Mouse (Mus musculus) CH12.LX (cell line): ENCODE measurements at regions not wholly inside any gene's neighbourhood (a gene's known extent, or its start where the extent isn't known, plus 50 kb on each side); places are given as distances from the start of the nearest gene placed in this dataset.

Source experiments
- DNase-seq: peaks from one replicate; pipeline ENCODE4 v3.0.0-alpha.2; 2013; ENCODE audit errors: extremely low read depth
- H3K27ac ChIP-seq: 2 replicates; pipeline ENCODE4 v1.5.1; 2012; ENCODE audit warnings: low read depth, mild to moderate bottlenecking, control low read depth, moderate library complexity; ENCODE audit not compliant: insufficient read depth
- H3K27me3 ChIP-seq: replicated peaks from 2 replicates; pipeline ENCODE3; 2012; ENCODE audit warnings: inconsistent platforms
- H3K36me3 ChIP-seq, 2 experiments: replicated peaks in 1 of 2; 2 replicates each; pipeline versions ENCODE3 to v1.6.1; 2012; ENCODE audit warnings: inconsistent platforms in 1 of 2, low read length in 1 of 2, mild to moderate bottlenecking in 1 of 2, mixed read lengths in 1 of 2, moderate library complexity in 1 of 2; ENCODE audit not compliant: control insufficient read depth in 1 of 2, insufficient read depth in 1 of 2
- H3K4me1 ChIP-seq, 2 experiments: 2 replicates each; pipeline ENCODE4 v1.6.1; 2012; ENCODE audit warnings: inconsistent platforms in 1 of 2, moderate library complexity in 1 of 2; ENCODE audit not compliant: insufficient read depth in 2 of 2, control insufficient read depth in 1 of 2
- H3K4me2 ChIP-seq: 2 replicates; pipeline ENCODE4 v1.6.1; 2012; ENCODE audit warnings: low read depth, mild to moderate bottlenecking, control low read depth; ENCODE audit not compliant: poor library complexity, insufficient read depth, severe bottlenecking
- H3K4me3 ChIP-seq, 3 experiments: fragments of 150-350 bp in 1 of 3; sonication (generic) in 1 of 3; replicated peaks in 1 of 3; 2 replicates each; pipeline versions ENCODE3 to v1.5.1; 2011 to 2012; ENCODE audit warnings: low read depth in 2 of 3, low read length in 2 of 3, mild to moderate bottlenecking in 2 of 3, moderate library complexity in 2 of 3, control low read depth in 1 of 3, improper control_type of control experiment in 1 of 3, inconsistent platforms in 1 of 3, mixed read lengths in 1 of 3; ENCODE audit not compliant: poor library complexity in 1 of 3
- H3K79me2 ChIP-seq: replicated peaks from 2 replicates; pipeline ENCODE4 v1.6.1; 2012; ENCODE audit warnings: mild to moderate bottlenecking, moderate library complexity; ENCODE audit not compliant: control insufficient read depth, poor library complexity, insufficient read depth, severe bottlenecking; ENCODE audit errors: extremely low read depth
- H3K9ac ChIP-seq: 2 replicates; pipeline ENCODE4 v1.6.1; 2012; ENCODE audit warnings: low read depth, mild to moderate bottlenecking, control low read depth, moderate library complexity; ENCODE audit not compliant: insufficient read depth
- H3K9me3 ChIP-seq: replicated peaks from 2 replicates; pipeline ENCODE3; 2012; ENCODE audit warnings: low read length, inconsistent platforms, mixed read lengths
- BHLHE40 ChIP-seq: IDR thresholded peaks from 2 replicates; pipeline ENCODE4 v1.6.1; 2011; ENCODE audit warnings: mild to moderate bottlenecking, low read depth, low read length, improper control_type of control experiment
- CHD1 ChIP-seq: IDR thresholded peaks from 2 replicates; pipeline ENCODE4 v1.6.1; 2012; ENCODE audit warnings: low read depth, low read length, improper control_type of control experiment, inconsistent platforms
- CTCF ChIP-seq, 2 experiments: IDR thresholded peaks in 1 of 2; conservative IDR thresholded peaks in 1 of 2; 2 replicates each; pipeline ENCODE4 v1.5.1; 2011 to 2012; ENCODE audit warnings: low read depth in 2 of 2, low read length in 2 of 2, improper control_type of control experiment in 1 of 2, inconsistent platforms in 1 of 2, mild to moderate bottlenecking in 1 of 2, moderate library complexity in 1 of 2
- E2F4 ChIP-seq: IDR thresholded peaks from 2 replicates; pipeline ENCODE4 v1.6.1; 2011; ENCODE audit warnings: low read depth, low read length, improper control_type of control experiment; ENCODE audit not compliant: insufficient replicate concordance
- ELF1 ChIP-seq: IDR thresholded peaks from 2 replicates; pipeline ENCODE4 v1.6.1; 2014; ENCODE audit warnings: low read depth, mild to moderate bottlenecking, inconsistent platforms, low read length, improper control_type of control experiment
- EP300 ChIP-seq: IDR thresholded peaks from 2 replicates; pipeline ENCODE4 v1.6.1; 2011; ENCODE audit warnings: low read length, improper control_type of control experiment
- IRF4 ChIP-seq: IDR thresholded peaks from 2 replicates; pipeline ENCODE4 v1.6.1; 2014; ENCODE audit warnings: low read depth, mild to moderate bottlenecking, inconsistent platforms, low read length, improper control_type of control experiment
- JUN ChIP-seq: IDR thresholded peaks from 2 replicates; pipeline ENCODE4 v1.6.1; 2011; ENCODE audit warnings: low read depth, mild to moderate bottlenecking, low read length, improper control_type of control experiment, moderate library complexity; ENCODE audit not compliant: insufficient read depth
- JUND ChIP-seq: conservative IDR thresholded peaks from 2 replicates; pipeline ENCODE4 v1.6.1; 2011; ENCODE audit warnings: low read depth, low read length, improper control_type of control experiment
- KAT2A ChIP-seq: IDR thresholded peaks from 2 replicates; pipeline ENCODE4 v1.6.1; 2012; ENCODE audit warnings: low read length, improper control_type of control experiment, inconsistent platforms; ENCODE audit not compliant: insufficient replicate concordance
- MXI1 ChIP-seq: IDR thresholded peaks from 2 replicates; pipeline ENCODE4 v1.6.1; 2011; ENCODE audit warnings: mild to moderate bottlenecking, low read depth, low read length, improper control_type of control experiment
- MYC ChIP-seq: IDR thresholded peaks from 2 replicates; pipeline ENCODE4 v1.6.1; 2011; ENCODE audit warnings: low read depth, mild to moderate bottlenecking, improper control_type of control experiment, low read length
- PAX5 ChIP-seq: IDR thresholded peaks from 2 replicates; pipeline ENCODE4 v1.6.1; 2012; ENCODE audit warnings: low read length, inconsistent platforms, mixed read lengths
- POLR2A ChIP-seq: IDR thresholded peaks from 2 replicates; pipeline ENCODE4 v1.6.1; 2011; ENCODE audit warnings: low read depth, mild to moderate bottlenecking, improper control_type of control experiment, low read length
- POLR2AphosphoS2 ChIP-seq: IDR thresholded peaks from 2 replicates; pipeline ENCODE4 v1.6.1; 2011; ENCODE audit warnings: low read depth, low read length, improper control_type of control experiment
- TCF12 ChIP-seq: IDR thresholded peaks from 2 replicates; pipeline ENCODE4 v1.6.1; 2014; ENCODE audit warnings: low read depth, mild to moderate bottlenecking, inconsistent platforms, low read length, improper control_type of control experiment
- USF1 ChIP-seq: IDR thresholded peaks from 2 replicates; pipeline ENCODE4 v1.6.1; 2014; ENCODE audit warnings: low read depth, mild to moderate bottlenecking, inconsistent platforms, low read length, improper control_type of control experiment
- ZC3H11A ChIP-seq: IDR thresholded peaks from 2 replicates; pipeline ENCODE4 v1.6.1; 2012; ENCODE audit warnings: low read depth, mild to moderate bottlenecking, inconsistent platforms, low read length, improper control_type of control experiment
- ZKSCAN1 ChIP-seq: IDR thresholded peaks from 2 replicates; pipeline ENCODE4 v1.6.1; 2012; ENCODE audit warnings: low read depth, inconsistent platforms, low read length, improper control_type of control experiment, borderline replicate concordance
- ZMIZ1 ChIP-seq: IDR thresholded peaks from 2 replicates; pipeline ENCODE4 v1.6.1; 2012; ENCODE audit warnings: low read depth, mild to moderate bottlenecking, inconsistent platforms, low read length, improper control_type of control experiment
- ZNF384 ChIP-seq: IDR thresholded peaks from 2 replicates; pipeline ENCODE4 v1.6.1; 2012; ENCODE audit warnings: low read depth, low read length, improper control_type of control experiment, inconsistent platforms
- dilution Hi-C: fragments of 300-500 bp; cut with MboI; formaldehyde crosslinking; loops from 2 replicates; pipeline ENCODE4 v1.14.3; 2020; ENCODE audit warnings: low sequenced_read_pairs; ENCODE audit not compliant: extremely low pct_unique_long_range_greater_than_20kb, extremely low pct_ligation_motif_present
- in situ Hi-C: fragments of 300-500 bp; cut with MboI; formaldehyde crosslinking; loops from 3 replicates; pipeline ENCODE4 v1.14.3; 2019; ENCODE audit warnings: low sequenced_read_pairs, low pct_ligation_motif_present, low pct_unique_long_range_greater_than_20kb, mixed read lengths

DNA sequence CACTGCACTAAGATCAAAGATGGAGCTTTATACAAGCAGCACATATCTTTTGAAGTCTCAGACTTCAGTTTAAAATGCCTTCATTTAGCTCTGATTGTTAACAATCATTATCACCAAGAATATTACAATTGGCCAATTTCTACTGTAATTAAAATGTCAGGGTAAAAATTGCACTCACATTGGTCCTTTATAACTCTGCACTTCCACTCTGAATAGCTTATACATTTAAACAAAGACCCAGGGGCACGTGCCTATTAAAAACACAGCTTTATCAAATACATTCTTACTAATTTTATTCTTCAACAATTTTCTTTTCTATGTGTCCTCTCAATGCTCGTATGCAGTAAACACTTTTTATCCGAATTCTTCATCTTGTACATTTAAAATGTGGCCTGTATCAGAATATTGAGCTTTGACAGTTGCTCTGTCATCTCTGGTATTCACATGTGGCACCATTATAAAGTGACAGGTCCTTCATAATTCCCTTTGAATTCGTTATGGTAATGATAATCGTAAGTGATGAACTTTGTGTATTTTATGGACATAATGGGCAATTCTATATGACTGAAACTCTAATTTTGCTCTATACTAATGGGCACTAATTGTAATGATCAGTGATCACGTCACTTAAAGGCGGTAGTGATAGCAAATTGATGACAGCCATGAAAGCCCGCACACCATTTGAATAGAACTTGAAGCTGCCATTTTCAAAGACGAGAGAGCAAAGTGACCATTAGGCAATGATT is 486.4 kb upstream of the Pbx1 start:
- Histone ChIP-seq H3K4me3 (no peak overlapping the region), H3K27ac (no peak overlapping the region), H3K9me3 (peaks cover 21% of the 10 kb centered on the region), H3K27me3 (no peaks in the 10 kb centered on the region), H3K4me1 (no peaks in the 10 kb centered on the region), H3K36me3 (no peaks in the 10 kb centered on the region), H3K79me2 (no peaks in the 10 kb centered on the region), H3K4me2 (no peak overlapping the region), H3K9ac (no peak overlapping the region)
- TF ChIP-seq ZC3H11A: no peak
- TF ChIP-seq ZKSCAN1: no peak
- TF ChIP-seq MXI1: no peak
- TF ChIP-seq ZMIZ1: no peak
- no peak for TF ChIP-seq E2F4
- no peak for TF ChIP-seq POLR2A
- TF ChIP-seq USF1: no peak
- no peak for TF ChIP-seq ZNF384
- no peak for TF ChIP-seq PAX5
- TF ChIP-seq EP300: no peak
- TF ChIP-seq CTCF (conservative IDR thresholded peaks at IDR 0.05 in 1 of 2, IDR thresholded peaks at IDR 0.05 in 1 of 2; ENCODE audit: low read depth in 2 of 2, low read length in 2 of 2): no peak
- no peak for TF ChIP-seq CHD1
- no peak for TF ChIP-seq IRF4
- TF ChIP-seq ELF1: no peak
- TF ChIP-seq BHLHE40: no peak
- DNase-seq: no peak
- dilution Hi-C loops: no loop called here
- in situ Hi-C loops: no loop called here

GRCm38 (mm10) chr1:168908684-168909175 is 476.7 kb upstream of the Pbx1 start:
- H3K9ac ChIP-seq: no peak overlapping the region
- H3K27ac ChIP-seq: no peak overlapping the region
- peaks cover 41% of the 10 kb centered on the region for H3K9me3 ChIP-seq
- H3K27me3 ChIP-seq: no peaks in the 10 kb centered on the region
- dilution Hi-C loops: no loop called here
- no peaks in the 10 kb centered on the region for H3K79me2 ChIP-seq
- in situ Hi-C loops: no loop called here
- TF ChIP-seq TCF12: no peak
- no peak for TF ChIP-seq KAT2A
- TF ChIP-seq POLR2A: no peak
- TF ChIP-seq JUN: no peak
- TF ChIP-seq MYC: no peak
- TF ChIP-seq ZMIZ1: no peak
- TF ChIP-seq JUND: no peak
- no peak for TF ChIP-seq ELF1
- TF ChIP-seq POLR2AphosphoS2: no peak
- no peak overlapping the region for H3K4me3 ChIP-seq
- no peaks in the 10 kb centered on the region for H3K4me1 ChIP-seq
- no peak for DNase-seq
- H3K4me2 ChIP-seq: no peak overlapping the region
- no peaks in the 10 kb centered on the region for H3K36me3 ChIP-seq
